Mouse (Mus musculus): ENCODE measurements around the gene Chd3. TPM values are rescaled to one million over a fixed set of nuclear protein-coding genes. Genes with fewer than 3 reads are reported as not detected.

Chd3 gene
- polyA plus RNA-seq, 1 experiment from 2014 or later: 59.7 TPM

GRCm38 (mm10) chr11:69334796-69335195 lies 34.4 kb downstream of the Chd3 start:
- Histone ChIP-seq H3K4me1 (ENCODE audit: control insufficient read depth, insufficient read depth, low read length) (peaks cover 16% of the 10 kb centered on the region), H3K27me3 (ENCODE audit: control insufficient read depth, insufficient read depth, low read length) (no peaks in the 10 kb centered on the region), H3K27ac (ENCODE audit: low read depth, low read length) (no peak overlapping the region), H3K4me3 (ENCODE audit: low read length) (no peak overlapping the region), H3K36me3 (ENCODE audit: control insufficient read depth, insufficient read depth, low read length) (no peaks in the 10 kb centered on the region), H3K9ac (ENCODE audit: low read depth, low read length) (no peak overlapping the region), H3K4me2 (replicated peaks; ENCODE audit: low read depth, low read length) (no peak overlapping the region), H3K9me3 (ENCODE audit: control insufficient read depth, low read length) (no peaks in the 10 kb centered on the region)
- WGBS: 59% methylated on average over 4 of the region's 4 CpGs
- no peak for ATAC-seq (ENCODE audit: low FRiP score, low TSS enrichment)

- WGBS: 66% methylated on average over 3 of the region's 3 CpGs
- H3K36me3 ChIP-seq (ENCODE audit: control insufficient read depth, insufficient read depth, low read length): no peaks in the 10 kb centered on the region
- H3K4me2 ChIP-seq (replicated peaks; ENCODE audit: low read depth, low read length): no peak overlapping the region
- H3K4me3 ChIP-seq (ENCODE audit: low read length): no peak overlapping the region
- no peak for ATAC-seq (ENCODE audit: low FRiP score, low TSS enrichment)
- H3K9ac ChIP-seq (ENCODE audit: low read depth, low read length): no peak overlapping the region
- H3K9me3 ChIP-seq (ENCODE audit: control insufficient read depth, low read length): no peaks in the 10 kb centered on the region
- no peaks in the 10 kb centered on the region for H3K27me3 ChIP-seq (ENCODE audit: control insufficient read depth, insufficient read depth, low read length)
- no peak overlapping the region for H3K27ac ChIP-seq (ENCODE audit: low read depth, low read length)
- peaks cover 16% of the 10 kb centered on the region for H3K4me1 ChIP-seq (ENCODE audit: control insufficient read depth, insufficient read depth, low read length)
Measured at GRCm38 (mm10) chr11:69333922-69334321, 35.3 kb downstream of the Chd3 start.

- H3K27me3 ChIP-seq (ENCODE audit: control insufficient read depth, insufficient read depth, low read length): peaks cover 2% of the 10 kb centered on the region; the same call in 1 of the 2 replicates
- no peaks in the 10 kb centered on the region for H3K36me3 ChIP-seq (ENCODE audit: control insufficient read depth, insufficient read depth, low read length)
- ATAC-seq (ENCODE audit: low FRiP score, low TSS enrichment): no peak
- peak overlapping the region; percentile 39; the same call in 1 of the 2 replicates for H3K4me3 ChIP-seq (ENCODE audit: low read length)
- H3K4me2 ChIP-seq (replicated peaks; ENCODE audit: low read depth, low read length): peak overlapping the region; percentile 54
- peak overlapping the region; percentile 63 for H3K27ac ChIP-seq (ENCODE audit: low read depth, low read length)
- no peaks in the 10 kb centered on the region for H3K9me3 ChIP-seq (ENCODE audit: control insufficient read depth, low read length)
- H3K4me1 ChIP-seq (ENCODE audit: control insufficient read depth, insufficient read depth, low read length): peaks cover 16% of the 10 kb centered on the region
- peak overlapping the region; percentile 48; the same call in 1 of the 2 replicates for H3K9ac ChIP-seq (ENCODE audit: low read depth, low read length)
- 15% methylated on average over 8 of the region's 8 CpGs for WGBS
Measured at GRCm38 (mm10) chr11:69332713-69333253, 36.4 kb downstream of the Chd3 start.

GRCm38 (mm10) chr11:69331929-69332405 lies 37.2 kb downstream of the Chd3 start:
- peaks cover 16% of the 10 kb centered on the region for H3K4me1 ChIP-seq (ENCODE audit: control insufficient read depth, insufficient read depth, low read length)
- no peaks in the 10 kb centered on the region for H3K9me3 ChIP-seq (ENCODE audit: control insufficient read depth, low read length)
- H3K4me2 ChIP-seq (replicated peaks; ENCODE audit: low read depth, low read length): peak overlapping the region; percentile 54
- ATAC-seq (ENCODE audit: low FRiP score, low TSS enrichment): peak; percentile 60
- peak overlapping the region; percentile 39 for H3K4me3 ChIP-seq (ENCODE audit: low read length)
- no peaks in the 10 kb centered on the region for H3K36me3 ChIP-seq (ENCODE audit: control insufficient read depth, insufficient read depth, low read length)
- peak overlapping the region; percentile 63; the same call in 1 of the 2 replicates for H3K27ac ChIP-seq (ENCODE audit: low read depth, low read length)
- 1% methylated on average over 24 of the region's 24 CpGs for WGBS
- H3K27me3 ChIP-seq (ENCODE audit: control insufficient read depth, insufficient read depth, low read length): peaks cover 10% of the 10 kb centered on the region; the same call in 1 of the 2 replicates
- H3K9ac ChIP-seq (ENCODE audit: low read depth, low read length): peak overlapping the region; percentile 48; the same call in 1 of the 2 replicates

GRCm38 (mm10) chr11:69331152-69331551 lies 38.1 kb downstream of the Chd3 start:
- Histone ChIP-seq H3K4me3 (ENCODE audit: low read length) (no peak overlapping the region), H3K9ac (ENCODE audit: low read depth, low read length) (no peak overlapping the region), H3K27me3 (ENCODE audit: control insufficient read depth, insufficient read depth, low read length) (peaks cover 15% of the 10 kb centered on the region; the same call in 1 of the 2 replicates), H3K27ac (ENCODE audit: low read depth, low read length) (no peak overlapping the region), H3K4me2 (replicated peaks; ENCODE audit: low read depth, low read length) (no peak overlapping the region), H3K9me3 (ENCODE audit: control insufficient read depth, low read length) (no peaks in the 10 kb centered on the region), H3K4me1 (ENCODE audit: control insufficient read depth, insufficient read depth, low read length) (peaks cover 21% of the 10 kb centered on the region), H3K36me3 (ENCODE audit: control insufficient read depth, insufficient read depth, low read length) (no peaks in the 10 kb centered on the region)
- no peak for ATAC-seq (ENCODE audit: low FRiP score, low TSS enrichment)
- 84% methylated on average over 6 of the region's 6 CpGs for WGBS

GRCm38 (mm10) chr11:69328517-69328916 lies 40.7 kb downstream of the Chd3 start:
- H3K4me3 ChIP-seq (ENCODE audit: low read length): no peak overlapping the region
- WGBS: 89% methylated on average over 6 of the region's 6 CpGs
- H3K9ac ChIP-seq (ENCODE audit: low read depth, low read length): no peak overlapping the region
- ATAC-seq (ENCODE audit: low FRiP score, low TSS enrichment): no peak
- no peaks in the 10 kb centered on the region for H3K36me3 ChIP-seq (ENCODE audit: control insufficient read depth, insufficient read depth, low read length)
- peaks cover 24% of the 10 kb centered on the region for H3K4me1 ChIP-seq (ENCODE audit: control insufficient read depth, insufficient read depth, low read length)
- H3K27me3 ChIP-seq (ENCODE audit: control insufficient read depth, insufficient read depth, low read length): peaks cover 15% of the 10 kb centered on the region; the same call in 1 of the 2 replicates
- H3K9me3 ChIP-seq (ENCODE audit: control insufficient read depth, low read length): no peaks in the 10 kb centered on the region
- no peak overlapping the region for H3K4me2 ChIP-seq (replicated peaks; ENCODE audit: low read depth, low read length)
- no peak overlapping the region for H3K27ac ChIP-seq (ENCODE audit: low read depth, low read length)

GRCm38 (mm10) chr11:69327648-69328047 lies 41.6 kb downstream of the Chd3 start:
- Histone ChIP-seq H3K4me1 (ENCODE audit: control insufficient read depth, insufficient read depth, low read length) (peaks cover 21% of the 10 kb centered on the region), H3K9me3 (ENCODE audit: control insufficient read depth, low read length) (no peaks in the 10 kb centered on the region), H3K27ac (ENCODE audit: low read depth, low read length) (no peak overlapping the region), H3K27me3 (ENCODE audit: control insufficient read depth, insufficient read depth, low read length) (peaks cover 15% of the 10 kb centered on the region; the same call in 1 of the 2 replicates), H3K9ac (ENCODE audit: low read depth, low read length) (no peak overlapping the region), H3K4me3 (ENCODE audit: low read length) (no peak overlapping the region), H3K36me3 (ENCODE audit: control insufficient read depth, insufficient read depth, low read length) (no peaks in the 10 kb centered on the region), H3K4me2 (replicated peaks; ENCODE audit: low read depth, low read length) (no peak overlapping the region)
- WGBS: 53% methylated on average over 6 of the region's 6 CpGs
- no peak for ATAC-seq (ENCODE audit: low FRiP score, low TSS enrichment)

GRCm38 (mm10) chr11:69327157-69327442 lies 42.1 kb downstream of the Chd3 start:
- H3K9ac ChIP-seq (ENCODE audit: low read depth, low read length): no peak overlapping the region
- H3K27ac ChIP-seq (ENCODE audit: low read depth, low read length): no peak overlapping the region
- H3K4me1 ChIP-seq (ENCODE audit: control insufficient read depth, insufficient read depth, low read length): peaks cover 21% of the 10 kb centered on the region
- WGBS: 13% methylated on average over 9 of the region's 9 CpGs
- H3K36me3 ChIP-seq (ENCODE audit: control insufficient read depth, insufficient read depth, low read length): no peaks in the 10 kb centered on the region
- peak overlapping the region; percentile 94; the same call in 1 of the 2 replicates for H3K4me2 ChIP-seq (replicated peaks; ENCODE audit: low read depth, low read length)
- peak overlapping the region; percentile 52; the same call in 1 of the 2 replicates for H3K4me3 ChIP-seq (ENCODE audit: low read length)
- ATAC-seq (ENCODE audit: low FRiP score, low TSS enrichment): no peak
- H3K27me3 ChIP-seq (ENCODE audit: control insufficient read depth, insufficient read depth, low read length): peaks cover 15% of the 10 kb centered on the region; the same call in 1 of the 2 replicates
- no peaks in the 10 kb centered on the region for H3K9me3 ChIP-seq (ENCODE audit: control insufficient read depth, low read length)

- Histone ChIP-seq H3K36me3 (ENCODE audit: control insufficient read depth, insufficient read depth, low read length) (no peaks in the 10 kb centered on the region), H3K27ac (ENCODE audit: low read depth, low read length) (no peak overlapping the region), H3K4me1 (ENCODE audit: control insufficient read depth, insufficient read depth, low read length) (peaks cover 23% of the 10 kb centered on the region), H3K27me3 (ENCODE audit: control insufficient read depth, insufficient read depth, low read length) (peaks cover 15% of the 10 kb centered on the region; the same call in 1 of the 2 replicates), H3K9me3 (ENCODE audit: control insufficient read depth, low read length) (no peaks in the 10 kb centered on the region), H3K9ac (ENCODE audit: low read depth, low read length) (peak overlapping the region; percentile 53), H3K4me2 (replicated peaks; ENCODE audit: low read depth, low read length) (peak overlapping the region; percentile 94), H3K4me3 (ENCODE audit: low read length) (peak overlapping the region; percentile 52)
- peak; percentile 33; the same call in 1 of the 2 replicates for ATAC-seq (ENCODE audit: low FRiP score, low TSS enrichment)
- under 1% methylated on average over 45 of the region's 45 CpGs for WGBS
Measured at GRCm38 (mm10) chr11:69326408-69327156, 42.6 kb downstream of the Chd3 start.

All from kidney, embryonic 14.5 days (tissue).